Mouse (Mus musculus) lung, postnatal 36 days (tissue): ENCODE results near the gene Nsmce3.

Experiments
- DNase-seq: peaks from one replicate; pipeline ENCODE4 v3.0.0; 2022; ENCODE audit warnings: mixed read lengths

Nsmce3 gene

GRCm38 (mm10) chr7:64872743-64873241, at the start of gene Nsmce3:
Gene Nsmce3, minus strand, starts transcription at chr7:64872997.
- peak; percentile 96 for DNase-seq

GRCm38 (mm10) chr7:64921189-64921588, 48.4 kb upstream of the Nsmce3 start:
- DNase-seq, result no peak

- DNase-seq, result no peak
These were observed 47.9 kb upstream of the Nsmce3 start for GRCm38 (mm10) chr7:64920735-64921134.

GRCm38 (mm10) chr7:64916654-64917053, 43.9 kb upstream of the Nsmce3 start:
- DNase-seq, result no peak

GRCm38 (mm10) chr7:64915121-64915520, 42.3 kb upstream of the Nsmce3 start:
- DNase-seq, result no peak

GRCm38 (mm10) chr7:64911945-64912344, 39.1 kb upstream of the Nsmce3 start:
- no peak for DNase-seq

GRCm38 (mm10) chr7:64910208-64910607, 37.4 kb upstream of the Nsmce3 start:
- DNase-seq, result no peak

GRCm38 (mm10) chr7:64906955-64907354, 34.2 kb upstream of the Nsmce3 start:
- no peak for DNase-seq

- no peak for DNase-seq
These were observed 32.7 kb upstream of the Nsmce3 start for GRCm38 (mm10) chr7:64905506-64905905.

GRCm38 (mm10) chr7:64900249-64900648, 27.5 kb upstream of the Nsmce3 start:
- DNase-seq, result no peak

- DNase-seq, result no peak
These were observed 23.8 kb upstream of the Nsmce3 start for GRCm38 (mm10) chr7:64896587-64896986.

GRCm38 (mm10) chr7:64895685-64896101, 22.9 kb upstream of the Nsmce3 start:
- DNase-seq, result no peak

- DNase-seq, result no peak
These were observed 18.3 kb upstream of the Nsmce3 start for GRCm38 (mm10) chr7:64891139-64891538.

- peak; percentile 41 for DNase-seq
These were observed 17.1 kb upstream of the Nsmce3 start for GRCm38 (mm10) chr7:64889919-64890318.

- DNase-seq, result no peak
These were observed 11.5 kb upstream of the Nsmce3 start for GRCm38 (mm10) chr7:64884187-64884862.

- no peak for DNase-seq
These were observed 9.4 kb upstream of the Nsmce3 start for GRCm38 (mm10) chr7:64882243-64882642.

- no peak for DNase-seq
These were observed 8.6 kb upstream of the Nsmce3 start for GRCm38 (mm10) chr7:64881387-64881786.

- DNase-seq, result no peak
These were observed 7.6 kb upstream of the Nsmce3 start for GRCm38 (mm10) chr7:64880415-64880814.

- no peak for DNase-seq
These were observed 2.1 kb upstream of the Nsmce3 start for GRCm38 (mm10) chr7:64874941-64875340.

- DNase-seq, result no peak
These were observed 469 bp upstream of the Nsmce3 start for GRCm38 (mm10) chr7:64873266-64873665.

- no peak for DNase-seq
These were observed 632 bp downstream of the Nsmce3 start for GRCm38 (mm10) chr7:64871987-64872742.

- DNase-seq, result no peak
These were observed 3.2 kb downstream of the Nsmce3 start for GRCm38 (mm10) chr7:64869549-64870065.

- DNase-seq, result peak; percentile 2
These were observed 9.3 kb downstream of the Nsmce3 start for GRCm38 (mm10) chr7:64863538-64863937.

- DNase-seq, result no peak
These were observed 9.8 kb downstream of the Nsmce3 start for GRCm38 (mm10) chr7:64862978-64863377.
